Mouse (Mus musculus) retina, postnatal 1 day (tissue): ENCODE results near the gene Cog5.

Experiments used
- DNase-seq: peaks from one replicate; pipeline ENCODE4 v3.0.0-alpha.2; 2012

Cog5 gene

GRCm38 (mm10) chr12:31896295-31896694 lies 241.6 kb downstream of the Cog5 start:
- no peak for DNase-seq

- peak; percentile 81 for DNase-seq
These were observed 242.3 kb downstream of the Cog5 start for GRCm38 (mm10) chr12:31896986-31897385.

- no peak for DNase-seq
These were observed 242.8 kb downstream of the Cog5 start for GRCm38 (mm10) chr12:31897456-31897855.

- DNase-seq, result no peak
These were observed 245.8 kb downstream of the Cog5 start for GRCm38 (mm10) chr12:31900391-31900914.

- DNase-seq, result peak; percentile 89
These were observed 251.3 kb downstream of the Cog5 start for GRCm38 (mm10) chr12:31905696-31906551.

GRCm38 (mm10) chr12:31907436-31907835 lies 252.8 kb downstream of the Cog5 start:
- DNase-seq, result no peak

- DNase-seq, result no peak
These were observed 258.4 kb downstream of the Cog5 start for GRCm38 (mm10) chr12:31912966-31913551.

GRCm38 (mm10) chr12:31913614-31914013 lies 258.9 kb downstream of the Cog5 start:
- DNase-seq, result no peak

- DNase-seq, result no peak
These were observed 262.0 kb downstream of the Cog5 start for GRCm38 (mm10) chr12:31916691-31917090.

- DNase-seq, result peak; percentile 32
These were observed 262.6 kb downstream of the Cog5 start for GRCm38 (mm10) chr12:31917245-31917644.

GRCm38 (mm10) chr12:31920464-31921405 lies 266.1 kb downstream of the Cog5 start:
- no peak for DNase-seq

- DNase-seq, result no peak
These were observed 269.5 kb downstream of the Cog5 start for GRCm38 (mm10) chr12:31924135-31924534.

- DNase-seq, result no peak
These were observed 270.7 kb downstream of the Cog5 start for GRCm38 (mm10) chr12:31925343-31925742.

GRCm38 (mm10) chr12:31926661-31927061 lies 272.0 kb downstream of the Cog5 start:
- DNase-seq, result peak; percentile 79

- no peak for DNase-seq
These were observed 273.8 kb downstream of the Cog5 start for GRCm38 (mm10) chr12:31928498-31928897.

GRCm38 (mm10) chr12:31931818-31932217 lies 277.1 kb downstream of the Cog5 start:
- DNase-seq, result no peak

- no peak for DNase-seq
These were observed 282.1 kb downstream of the Cog5 start for GRCm38 (mm10) chr12:31936657-31937300.

GRCm38 (mm10) chr12:31937613-31938012 lies 282.9 kb downstream of the Cog5 start:
- DNase-seq, result no peak

- DNase-seq, result no peak
These were observed 283.8 kb downstream of the Cog5 start for GRCm38 (mm10) chr12:31938391-31938997.

GRCm38 (mm10) chr12:31939026-31939425 lies 284.4 kb downstream of the Cog5 start:
- DNase-seq, result no peak

GRCm38 (mm10) chr12:31943020-31943654 lies 288.5 kb downstream of the Cog5 start:
- no peak for DNase-seq
